Mouse (Mus musculus): ENCODE measurements at regions not wholly inside any gene's neighbourhood (a gene's known extent, or its start where the extent isn't known, plus 50 kb on each side); places are given as distances from the start of the nearest gene placed in this dataset.

GRCm38 (mm10) chr11:114294511-114295250, 227.8 kb upstream of the Sdk2 start:
- intact Hi-C loops (cut with DNase I), result loop anchor here (10.0 kb wide), 1 partner anchor 340 kb away; no protein-coding TSS in a partner anchor
- no peak for DNase-seq (ENCODE audit: low spot score in 2 of 2)

DNA sequence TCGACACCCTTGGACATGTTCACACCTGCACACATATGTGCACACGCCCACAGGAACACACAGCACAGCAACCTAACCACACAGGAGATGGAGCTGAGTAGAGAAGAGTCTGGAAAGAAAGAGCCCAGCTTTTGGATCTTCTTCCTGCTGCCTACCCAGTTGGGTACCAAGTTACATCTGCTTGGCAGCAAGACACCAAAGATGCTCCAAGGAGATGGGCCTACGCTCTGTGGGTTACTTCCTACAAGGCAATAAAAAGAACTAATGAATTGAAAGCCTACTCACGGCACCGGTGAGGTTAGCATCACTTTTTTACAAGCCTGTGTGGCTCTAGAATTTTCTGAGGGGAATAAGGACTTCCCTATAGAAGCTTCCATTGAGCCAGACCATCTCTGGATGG, 224.4 kb upstream of the Sdk2 start:
- DNase-seq (ENCODE audit: low spot score in 2 of 2), result no peak
- intact Hi-C loops (cut with DNase I), result loop anchor here (10.0 kb wide), 1 partner anchor 344 kb away; no protein-coding TSS in a partner anchor

- intact Hi-C loops (cut with DNase I), result loop anchor here (10.0 kb wide), 1 partner anchor 345 kb away; no protein-coding TSS in a partner anchor
- DNase-seq (ENCODE audit: low spot score in 2 of 2), result no peak
Observed at GRCm38 (mm10) chr11:114289946-114290345, 223.1 kb upstream of the Sdk2 start.

GRCm38 (mm10) chr11:114284820-114285666, 218.2 kb upstream of the Sdk2 start:
- peak; percentile 34 to 78 for DNase-seq (ENCODE audit: low spot score in 2 of 2)
- intact Hi-C loops (cut with DNase I), result loop anchor here (2.0 to 5.0 kb wide), 2 partner anchors 86 to 218 kb away; partner anchors contain the start of gene Sdk2

DNA sequence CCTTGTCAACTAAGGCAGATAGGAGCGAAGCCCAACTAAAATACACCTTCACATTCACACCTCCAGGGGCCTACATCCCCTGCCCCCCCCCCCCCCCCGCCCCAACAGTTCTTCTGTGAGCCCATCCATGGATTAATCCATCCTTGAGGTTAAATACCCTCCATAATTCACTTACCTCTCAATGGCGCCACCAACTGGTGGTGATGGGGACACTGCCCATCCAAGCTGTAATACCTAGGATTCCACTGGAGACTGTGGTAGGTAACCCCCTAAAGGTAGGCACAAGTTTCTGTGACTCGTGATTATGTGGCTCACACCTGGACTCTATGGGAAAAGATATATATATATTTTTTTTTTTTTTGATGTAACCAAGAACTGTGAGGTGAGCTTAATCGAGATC, 216.4 kb upstream of the Sdk2 start:
- intact Hi-C loops (cut with DNase I), result loop anchor here (5.0 kb wide), 1 partner anchor 216 kb away; the partner anchor contains the start of gene Sdk2

DNA sequence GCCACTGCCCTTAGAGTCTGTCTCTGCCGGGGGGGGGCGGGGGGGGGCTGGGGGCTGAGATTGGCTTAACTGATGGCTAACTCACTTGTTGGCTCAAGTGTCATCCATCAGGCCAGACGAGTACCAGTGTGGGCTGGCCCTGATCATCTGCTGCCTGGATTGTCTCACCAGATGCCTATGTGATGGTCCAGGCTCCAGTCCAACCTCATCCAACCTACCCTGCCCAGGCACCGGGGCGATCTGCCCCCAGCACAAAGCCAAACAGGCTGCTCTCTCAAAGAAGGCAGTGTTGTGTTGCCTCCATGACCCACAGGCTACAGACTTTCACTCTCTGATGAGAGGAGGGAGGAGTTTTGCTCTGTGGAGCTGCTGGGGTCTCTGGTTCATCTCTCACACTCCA, 215.7 kb upstream of the Sdk2 start:
- intact Hi-C loops (cut with DNase I), result loop anchor here (5.0 kb wide), 1 partner anchor 215 kb away; the partner anchor contains the start of gene Sdk2
- no peak for DNase-seq (ENCODE audit: low spot score in 2 of 2)

More for the DNA sequence above, 216.4 kb upstream of the Sdk2 start:
- DNase-seq (ENCODE audit: low spot score in 2 of 2), result peak; percentile 52 to 70

DNA sequence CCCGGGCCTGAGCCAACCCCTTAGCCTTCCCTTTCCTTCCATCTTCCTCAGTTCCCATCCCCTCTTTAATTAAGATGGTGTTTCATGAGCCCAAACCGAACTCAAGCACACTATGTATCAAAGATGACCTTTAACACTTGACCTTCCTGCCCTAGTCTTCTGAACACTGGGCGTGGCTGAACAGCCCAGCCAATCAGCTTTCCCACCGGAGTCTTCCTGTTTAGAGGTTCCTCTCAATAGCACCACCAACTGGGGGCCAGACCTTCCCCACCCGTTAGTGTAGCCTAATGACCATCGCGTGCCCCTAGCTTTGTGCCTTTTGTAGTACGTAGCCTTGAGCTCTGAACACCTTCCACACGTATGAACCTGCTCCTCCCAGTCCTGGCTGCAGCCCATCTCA, 215.0 kb upstream of the Sdk2 start:
- no peak for DNase-seq (ENCODE audit: low spot score in 2 of 2)
- intact Hi-C loops (cut with DNase I), result loop anchor here (5.0 kb wide), 1 partner anchor 215 kb away; the partner anchor contains the start of gene Sdk2

DNA sequence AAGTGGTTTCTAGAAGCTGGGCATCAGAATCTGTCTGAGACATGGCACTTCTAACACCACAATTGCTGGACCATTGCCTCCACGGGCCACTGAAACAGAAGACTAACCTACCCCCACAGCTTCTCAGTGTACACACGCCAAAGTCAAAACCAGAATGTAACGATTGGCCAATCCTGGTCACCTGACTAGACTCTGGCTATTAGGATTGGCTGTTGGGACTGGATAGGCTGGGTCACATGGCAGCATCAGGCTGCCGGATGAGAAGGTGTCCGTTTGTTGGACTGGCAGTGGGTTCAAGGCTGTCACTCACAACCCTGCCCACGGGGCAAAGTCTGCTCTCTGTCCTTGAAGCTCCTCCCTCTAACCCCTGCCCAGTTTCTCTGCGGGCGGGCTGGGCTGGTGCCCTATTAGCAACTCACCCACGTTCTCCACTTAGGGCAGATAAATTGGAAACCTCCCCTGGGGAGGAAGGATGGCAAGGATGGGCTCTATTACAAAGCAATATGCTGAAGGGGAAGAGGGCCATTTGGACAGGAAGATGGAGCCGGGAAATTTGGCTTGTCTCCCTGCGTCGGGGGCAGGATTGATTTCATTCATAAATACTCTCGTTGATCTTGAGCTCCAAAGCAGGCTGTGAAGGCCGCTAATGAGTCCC, 214.3 kb upstream of the Sdk2 start:
- DNase-seq (ENCODE audit: low spot score in 2 of 2), result no peak
- intact Hi-C loops (cut with DNase I), result loop anchor here (5.0 kb wide), 1 partner anchor 214 kb away; the partner anchor contains the start of gene Sdk2

DNA sequence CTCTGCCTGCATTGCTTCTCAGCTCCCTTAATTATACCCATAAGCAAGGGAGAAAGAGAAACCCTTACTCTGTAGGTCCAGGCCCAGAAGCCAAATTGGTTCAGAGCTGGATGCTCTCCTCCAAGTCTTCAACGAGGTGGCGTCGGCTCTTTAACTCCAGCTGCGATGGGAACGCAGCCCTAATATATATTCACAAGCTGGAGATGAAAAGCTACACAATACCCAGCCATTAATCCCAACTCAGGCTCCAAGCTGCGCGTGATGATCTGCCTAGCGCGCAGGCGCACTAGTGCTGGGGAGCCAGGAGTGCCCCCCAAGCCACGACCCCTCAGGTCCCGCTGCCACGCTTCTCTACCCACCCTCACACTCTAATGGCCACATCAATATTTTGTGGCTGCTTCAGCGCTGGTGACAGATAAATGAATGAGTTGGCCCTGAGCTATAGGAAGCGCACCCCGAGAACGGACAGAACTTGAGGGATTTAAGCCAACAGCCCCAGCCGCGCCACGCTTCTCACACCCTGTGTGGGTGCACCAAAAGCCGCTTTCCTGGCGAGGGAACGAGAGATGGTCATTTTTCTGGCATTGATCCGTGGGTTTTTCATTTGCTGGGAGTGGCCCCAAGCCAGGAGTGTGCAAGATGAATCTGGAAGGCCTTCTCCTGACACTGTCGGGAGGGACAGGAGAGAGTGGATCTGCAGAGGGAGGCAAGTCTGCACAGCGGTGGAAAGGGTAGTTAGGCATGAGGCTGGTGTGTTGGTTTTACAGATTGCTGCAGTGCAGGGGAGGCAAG, 210.9 kb upstream of the Sdk2 start:
- intact Hi-C loops (cut with DNase I), result no loop called here

GRCm38 (mm10) chr11:114270358-114271072, 203.7 kb upstream of the Sdk2 start:
- peak in 1 of 2 experiments; percentile 39 for DNase-seq (ENCODE audit: low spot score in 2 of 2)

More for the DNA sequence above, 210.9 kb upstream of the Sdk2 start:
- no peak for DNase-seq (ENCODE audit: low spot score in 2 of 2)

GRCm38 (mm10) chr11:114261959-114262358, 195.1 kb upstream of the Sdk2 start:
- no peak for DNase-seq (ENCODE audit: low spot score in 2 of 2)
- intact Hi-C loops (cut with DNase I), result no loop called here

More at GRCm38 (mm10) chr11:114270358-114271072, 203.7 kb upstream of the Sdk2 start:
- intact Hi-C loops (cut with DNase I), result no loop called here

DNA sequence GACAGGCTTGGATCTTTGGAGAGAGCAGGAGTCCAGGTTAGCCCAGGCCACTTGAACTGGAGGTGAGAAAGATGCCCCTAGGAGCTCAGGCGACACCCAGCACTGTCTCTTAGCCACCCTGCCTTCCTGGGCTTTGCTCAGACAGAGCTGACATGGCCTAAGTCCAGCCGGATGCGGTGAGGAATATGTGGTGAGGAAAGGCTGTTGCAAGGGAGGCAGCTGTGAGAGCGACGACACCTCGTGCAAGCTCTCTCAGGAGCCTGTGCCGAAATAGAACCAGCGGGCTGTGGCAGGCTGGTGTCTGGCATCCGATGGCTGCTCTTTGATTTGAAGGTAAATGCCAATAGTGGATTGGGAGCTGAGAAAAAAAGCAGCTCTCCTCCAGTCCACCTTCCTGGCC, 191.4 kb upstream of the Sdk2 start:
- no peak for DNase-seq (ENCODE audit: low spot score in 2 of 2)

GRCm38 (mm10) chr11:114257756-114258155, 190.9 kb upstream of the Sdk2 start:
- DNase-seq (ENCODE audit: low spot score in 2 of 2), result no peak
- intact Hi-C loops (cut with DNase I), result no loop called here

More for the DNA sequence above, 191.4 kb upstream of the Sdk2 start:
- intact Hi-C loops (cut with DNase I), result no loop called here

- DNase-seq (ENCODE audit: low spot score in 2 of 2), result no peak
Observed at GRCm38 (mm10) chr11:114257061-114257460, 190.2 kb upstream of the Sdk2 start.

DNA sequence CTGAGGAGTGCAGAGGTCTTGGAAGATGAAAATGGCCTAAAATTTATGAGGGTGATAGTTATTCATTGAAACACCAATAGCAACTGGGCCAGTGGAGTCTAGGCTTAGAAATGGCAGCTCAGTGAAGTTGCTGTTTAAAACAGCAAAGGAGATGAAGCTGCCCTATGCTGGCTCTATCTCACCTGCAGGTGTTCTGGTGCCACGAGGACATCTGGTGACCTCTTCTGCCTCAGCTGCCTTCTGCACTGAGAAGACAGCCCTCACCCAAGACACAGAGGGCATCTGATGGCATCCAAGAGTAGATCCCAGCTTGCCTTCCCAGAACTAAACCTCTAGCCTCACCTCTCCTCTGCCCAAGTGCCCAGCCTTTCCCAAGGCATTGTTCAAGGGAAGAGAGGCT, 187.5 kb upstream of the Sdk2 start:
- intact Hi-C loops (cut with DNase I), result no loop called here

More at GRCm38 (mm10) chr11:114257061-114257460, 190.2 kb upstream of the Sdk2 start:
- intact Hi-C loops (cut with DNase I), result no loop called here

DNA sequence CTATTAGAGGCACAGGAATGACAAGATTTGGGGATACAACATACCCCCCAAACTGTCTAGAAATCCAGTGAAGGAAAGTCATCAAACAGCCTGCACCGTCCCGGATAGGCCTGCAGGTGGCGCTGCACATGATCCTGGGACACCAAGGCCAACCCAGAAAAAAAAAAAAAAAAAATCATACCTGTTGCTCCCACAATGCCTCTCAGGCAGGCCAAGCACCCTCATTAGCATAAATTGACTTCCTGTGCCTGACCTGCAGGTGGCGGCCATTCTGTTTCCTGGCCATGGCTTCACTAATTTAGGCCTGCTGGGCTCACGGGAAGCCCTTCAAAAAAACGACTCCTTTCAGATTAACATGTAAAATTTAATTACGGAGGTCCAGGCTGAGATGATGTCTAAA, 184.8 kb upstream of the Sdk2 start:
- no peak for DNase-seq (ENCODE audit: low spot score in 2 of 2)
- intact Hi-C loops (cut with DNase I), result no loop called here

More for the DNA sequence above, 187.5 kb upstream of the Sdk2 start:
- no peak for DNase-seq (ENCODE audit: low spot score in 2 of 2)

GRCm38 (mm10) chr11:114249215-114249614, 182.4 kb upstream of the Sdk2 start:
- no peak for DNase-seq (ENCODE audit: low spot score in 2 of 2)
- intact Hi-C loops (cut with DNase I), result no loop called here
